Mouse (Mus musculus) bone marrow macrophage, adult 2 months (primary cell): ENCODE measurements around the gene Sh3d19. TPM values are rescaled to one million over a fixed set of nuclear protein-coding genes. Genes with fewer than 3 reads are reported as not detected.
A peak's percentile ranks its signal among the peaks of the same experiment; 100 is the strongest.

Experiments
- H3K27ac ChIP-seq: 2 replicates; pipeline ENCODE4 v1.5.1; 2012; ENCODE audit warnings: low read depth, low read length; ENCODE audit not compliant: insufficient read depth
- H3K4me1 ChIP-seq: 2 replicates; pipeline ENCODE4 v1.6.1; 2012; ENCODE audit warnings: low read length; ENCODE audit not compliant: control insufficient read depth, insufficient read depth
- H3K4me3 ChIP-seq: 2 replicates; pipeline ENCODE4 v1.5.1; 2012; ENCODE audit warnings: mild to moderate bottlenecking, low read length, moderate library complexity; ENCODE audit not compliant: insufficient read depth
- CTCF ChIP-seq: IDR thresholded peaks from 2 replicates; pipeline ENCODE4 v1.5.1; 2012; ENCODE audit warnings: low read depth, mild to moderate bottlenecking, low read length, moderate library complexity
- POLR2A ChIP-seq: IDR thresholded peaks from 2 replicates; pipeline ENCODE4 v1.6.1; 2012; ENCODE audit warnings: mild to moderate bottlenecking, low read depth, low read length, borderline replicate concordance
- polyA plus RNA-seq: library from polyadenylated mRNA; stranded (reverse); fragments of >200 nt; gene quantifications from 2 replicates; pipeline ENCODE4 v1.2.4, GENCODE M21; 2012; ENCODE audit not compliant: missing spikeins, insufficient read depth, insufficient read length

The Sh3d19 gene
- polyA plus RNA-seq, 1 experiment: 6.1 TPM

DNA sequence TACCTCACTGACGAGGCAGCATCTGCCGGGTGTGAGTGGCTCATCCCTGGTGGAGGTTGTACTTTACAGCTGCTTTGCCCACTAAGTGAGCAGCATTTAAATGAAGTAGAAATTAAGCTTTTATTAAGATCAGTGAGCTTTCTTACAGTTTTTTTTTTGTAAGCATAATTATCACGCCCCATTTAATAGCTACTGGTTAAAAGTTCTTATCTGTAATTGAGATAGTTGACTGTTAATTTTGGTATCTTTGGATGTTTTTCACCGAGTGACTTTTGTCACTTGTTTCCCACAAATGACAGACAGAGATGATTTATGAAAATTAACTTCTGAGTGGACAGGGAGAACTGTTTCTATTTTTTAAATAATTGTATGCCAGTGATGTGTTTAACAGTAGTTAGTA lies 134.0 kb downstream of the Sh3d19 start:
- no peak overlapping the region for H3K4me3 ChIP-seq
- TF ChIP-seq CTCF: no peak
- no peaks in the 10 kb centered on the region for H3K4me1 ChIP-seq
- H3K27ac ChIP-seq: no peak overlapping the region

DNA sequence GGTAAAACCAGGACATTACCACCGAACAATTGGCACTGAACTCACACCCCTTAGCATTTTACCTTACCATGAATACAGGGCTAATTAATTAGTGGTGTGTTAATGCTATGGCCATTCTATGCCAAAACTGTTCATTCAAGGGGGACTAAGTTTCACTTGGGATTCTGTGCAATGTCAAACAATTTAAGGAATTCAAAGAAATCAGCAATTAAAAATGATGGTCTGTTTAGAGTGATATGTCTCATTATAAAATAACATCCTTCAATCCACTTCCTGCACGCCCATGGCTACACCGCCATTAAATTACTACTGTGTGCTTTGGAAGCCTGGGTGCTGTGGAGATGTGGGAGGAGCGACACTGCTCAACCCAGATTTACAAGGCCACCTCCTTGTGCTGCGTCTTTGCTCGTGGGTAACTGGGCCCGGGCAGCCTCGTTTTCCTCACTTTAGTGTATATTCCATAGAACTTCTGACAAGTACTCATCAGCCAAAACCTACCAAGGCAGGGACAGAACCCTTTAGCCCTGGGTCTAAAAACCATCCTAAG lies 135.2 kb downstream of the Sh3d19 start:
- no peak for TF ChIP-seq CTCF
- no peak for TF ChIP-seq POLR2A
- Histone ChIP-seq H3K4me3 (no peak overlapping the region), H3K27ac (no peak overlapping the region), H3K4me1 (peaks cover 3% of the 10 kb centered on the region)

DNA sequence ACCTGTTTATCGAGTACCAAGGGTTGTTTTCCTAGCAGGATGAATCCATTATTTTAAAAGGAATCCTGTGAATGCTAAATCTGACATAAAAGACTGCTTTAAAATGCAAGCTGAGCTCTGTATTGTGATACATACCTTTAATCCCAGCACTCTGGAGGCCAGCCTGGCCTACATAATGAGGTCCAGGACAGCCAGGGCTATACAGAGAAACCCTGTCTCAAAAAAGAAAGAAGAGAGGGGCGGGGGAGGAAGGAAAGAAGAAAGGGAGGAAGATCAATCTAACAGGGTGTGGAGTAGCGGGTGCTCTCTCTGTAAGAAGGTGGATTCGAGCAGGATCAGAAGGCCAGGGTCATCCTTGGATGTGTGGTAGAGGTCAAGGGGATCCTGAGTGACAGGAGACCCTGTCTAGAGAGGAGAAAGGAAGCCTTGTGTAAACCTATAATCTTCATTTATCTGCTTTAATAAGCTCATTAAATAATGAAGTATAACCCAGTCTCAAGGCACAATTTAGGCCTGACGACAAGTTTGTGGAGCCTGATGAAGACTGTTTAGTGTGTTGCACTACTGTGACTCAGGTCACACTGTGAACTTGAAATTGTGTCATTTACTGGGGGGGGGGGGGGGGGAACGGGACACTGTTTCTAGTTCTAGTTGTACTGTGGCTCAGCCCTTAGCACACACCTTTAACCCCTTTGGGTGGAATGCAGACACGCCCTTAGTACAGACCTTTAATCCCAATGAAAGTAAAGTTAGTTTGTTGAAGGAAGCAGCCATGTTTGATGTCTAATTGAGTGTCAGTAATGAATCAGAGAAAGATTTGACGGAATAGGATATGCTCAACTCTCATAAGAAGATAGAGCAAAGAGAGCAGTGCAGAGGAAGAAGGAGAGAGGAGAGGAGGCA lies 137.0 kb downstream of the Sh3d19 start:
- H3K4me1 ChIP-seq: peaks cover 3% of the 10 kb centered on the region
- no peak overlapping the region for H3K27ac ChIP-seq
- no peak overlapping the region for H3K4me3 ChIP-seq
- no peak for TF ChIP-seq CTCF
- TF ChIP-seq POLR2A: no peak

DNA sequence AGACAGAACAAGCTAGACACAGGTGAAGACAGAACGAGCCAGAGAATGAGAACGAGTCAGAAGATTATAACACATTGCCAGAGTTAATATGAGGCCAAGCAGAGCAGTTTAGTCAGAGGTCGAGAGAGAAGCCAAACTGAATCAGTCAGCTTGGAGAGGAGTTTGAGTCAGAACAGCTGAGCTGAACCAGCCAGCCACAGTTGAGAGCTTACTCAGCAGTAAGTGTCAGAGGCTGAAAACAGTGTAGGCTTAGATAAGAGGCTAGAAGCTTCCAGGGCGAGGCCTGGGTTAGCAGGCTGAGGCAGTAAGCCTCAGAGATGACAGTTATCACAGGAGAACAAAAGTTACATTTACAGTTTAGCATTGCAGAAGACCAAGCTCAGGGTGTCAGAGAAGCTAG lies 137.7 kb downstream of the Sh3d19 start:
- no peak overlapping the region for H3K27ac ChIP-seq
- TF ChIP-seq POLR2A (no peak), CTCF (no peak)
- H3K4me3 ChIP-seq: no peak overlapping the region
- H3K4me1 ChIP-seq: peaks cover 3% of the 10 kb centered on the region

DNA sequence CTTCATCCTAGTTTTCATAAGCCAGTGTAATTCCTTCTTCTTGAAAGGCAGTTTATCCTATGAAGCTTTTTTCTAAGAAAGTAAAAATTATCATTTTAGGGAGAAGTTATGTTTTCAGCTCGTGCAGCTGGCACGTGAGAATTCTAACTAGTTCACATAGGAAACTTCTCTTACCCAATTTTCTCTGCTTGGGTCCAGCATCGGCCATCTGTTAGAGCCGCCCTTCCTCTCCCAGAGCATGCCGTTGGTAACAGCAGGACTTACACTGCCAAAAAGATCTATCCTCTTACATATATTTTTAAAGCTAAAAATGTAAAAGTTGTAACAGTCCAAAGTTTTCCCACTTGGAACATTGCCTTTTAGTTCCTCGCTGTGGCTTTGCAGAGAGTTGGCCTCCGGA lies 138.2 kb downstream of the Sh3d19 start:
- Histone ChIP-seq H3K4me3 (no peak overlapping the region), H3K4me1 (peaks cover 3% of the 10 kb centered on the region), H3K27ac (no peak overlapping the region)
- TF ChIP-seq CTCF (no peak), POLR2A (no peak)

DNA sequence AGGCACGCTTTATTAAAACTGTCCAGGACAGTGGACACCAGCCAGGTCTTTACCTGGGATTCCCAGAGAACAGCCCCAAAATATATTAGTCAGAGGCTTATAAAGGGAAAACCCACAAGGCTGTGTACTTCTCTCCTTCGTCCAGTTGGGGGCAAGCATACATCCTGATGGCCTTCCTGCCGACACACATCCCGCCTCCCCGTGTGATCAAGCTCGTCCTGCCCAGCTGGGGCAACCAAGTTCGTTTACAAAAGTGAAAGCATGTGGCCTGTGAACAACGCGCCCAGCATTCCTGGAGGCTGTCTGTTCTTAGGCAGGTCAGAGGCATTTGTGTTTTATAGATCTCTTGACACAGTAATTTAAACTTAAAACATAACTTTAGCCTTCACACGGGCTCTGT lies 139.2 kb downstream of the Sh3d19 start:
- Histone ChIP-seq H3K4me3 (peak overlapping the region; percentile 27), H3K4me1 (peaks cover 3% of the 10 kb centered on the region), H3K27ac (0 out of 2 replicates have a peak overlapping the region, but pooled peaks have one; percentile 11)
- TF ChIP-seq CTCF: no peak
- no peak for TF ChIP-seq POLR2A

DNA sequence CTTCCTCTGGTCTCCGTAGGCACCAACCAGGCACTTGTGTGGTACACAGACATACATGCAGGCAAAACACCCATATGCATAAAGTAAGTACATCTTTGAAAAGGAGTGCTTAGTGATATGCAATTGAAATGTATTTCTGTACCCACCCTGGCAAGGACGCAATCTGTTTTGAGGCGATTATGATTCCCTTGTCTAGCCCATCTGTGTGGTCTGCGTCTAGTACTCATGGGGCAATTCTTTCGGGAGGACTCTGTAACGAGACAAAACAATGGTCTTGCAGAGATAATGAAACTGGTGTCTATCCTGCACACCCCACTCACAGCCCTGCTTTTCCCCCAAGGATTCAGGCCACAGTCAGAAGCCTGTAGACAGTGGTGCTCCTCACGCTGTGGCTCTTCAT lies 141.9 kb downstream of the Sh3d19 start:
- Histone ChIP-seq H3K4me3 (no peak overlapping the region), H3K27ac (no peak overlapping the region), H3K4me1 (peaks cover 3% of the 10 kb centered on the region)
- TF ChIP-seq POLR2A (no peak), CTCF (no peak)

DNA sequence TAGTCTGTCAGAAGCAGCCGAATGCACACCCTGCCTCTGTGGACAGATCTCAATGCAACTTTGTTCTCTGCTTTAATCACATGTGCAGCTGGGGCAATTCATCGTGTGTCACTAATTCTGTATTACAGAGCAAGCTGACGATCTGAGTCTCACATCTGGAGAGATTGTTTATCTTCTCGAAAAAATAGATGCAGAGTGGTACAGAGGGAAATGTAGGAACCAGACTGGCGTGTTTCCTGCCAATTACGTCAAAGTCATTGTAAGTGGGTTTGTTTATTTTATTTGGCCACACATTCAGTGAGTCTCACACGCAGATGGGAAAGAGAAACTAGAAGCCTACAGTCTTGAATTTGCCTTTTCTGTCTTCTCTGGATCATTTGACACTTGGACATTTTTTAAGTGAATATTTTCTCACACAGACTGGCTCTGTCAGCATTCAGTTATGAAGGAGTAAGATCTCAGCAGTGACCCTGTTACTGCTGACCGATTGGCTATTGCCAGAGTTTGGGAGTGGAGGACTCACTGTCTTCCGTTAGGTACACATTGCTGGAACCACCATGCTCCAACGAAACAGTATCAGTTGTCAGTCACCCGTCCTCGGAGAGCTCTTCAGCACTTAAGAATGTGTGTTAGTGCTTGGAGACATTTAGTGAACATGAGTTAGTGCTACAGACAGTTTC lies 143.9 kb downstream of the Sh3d19 start:
- peaks cover 3% of the 10 kb centered on the region for H3K4me1 ChIP-seq
- H3K27ac ChIP-seq: no peak overlapping the region
- TF ChIP-seq CTCF (no peak), POLR2A (no peak)
- H3K4me3 ChIP-seq: no peak overlapping the region

DNA sequence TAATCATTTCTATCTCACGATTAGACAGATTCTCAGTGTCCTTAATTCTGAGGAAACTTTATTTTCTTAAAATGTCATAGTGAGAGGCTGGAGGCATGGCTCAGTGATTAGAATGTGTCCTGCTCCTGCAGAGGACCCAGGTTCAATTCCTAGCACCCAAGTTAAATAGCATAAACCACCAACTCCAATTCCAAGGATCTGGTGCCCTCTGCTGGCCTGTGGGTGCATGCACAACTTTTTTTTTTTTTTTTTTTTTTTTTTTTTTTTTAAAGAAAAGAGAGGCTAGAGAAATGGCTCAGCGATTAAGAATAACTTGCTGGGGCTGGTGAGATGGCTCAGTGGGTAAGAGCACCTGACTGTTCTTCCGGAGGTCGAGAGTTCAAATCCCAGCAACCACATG lies 146.0 kb downstream of the Sh3d19 start:
- TF ChIP-seq POLR2A: no peak
- TF ChIP-seq CTCF: no peak
- Histone ChIP-seq H3K27ac (no peak overlapping the region), H3K4me3 (no peak overlapping the region), H3K4me1 (no peaks in the 10 kb centered on the region)

DNA sequence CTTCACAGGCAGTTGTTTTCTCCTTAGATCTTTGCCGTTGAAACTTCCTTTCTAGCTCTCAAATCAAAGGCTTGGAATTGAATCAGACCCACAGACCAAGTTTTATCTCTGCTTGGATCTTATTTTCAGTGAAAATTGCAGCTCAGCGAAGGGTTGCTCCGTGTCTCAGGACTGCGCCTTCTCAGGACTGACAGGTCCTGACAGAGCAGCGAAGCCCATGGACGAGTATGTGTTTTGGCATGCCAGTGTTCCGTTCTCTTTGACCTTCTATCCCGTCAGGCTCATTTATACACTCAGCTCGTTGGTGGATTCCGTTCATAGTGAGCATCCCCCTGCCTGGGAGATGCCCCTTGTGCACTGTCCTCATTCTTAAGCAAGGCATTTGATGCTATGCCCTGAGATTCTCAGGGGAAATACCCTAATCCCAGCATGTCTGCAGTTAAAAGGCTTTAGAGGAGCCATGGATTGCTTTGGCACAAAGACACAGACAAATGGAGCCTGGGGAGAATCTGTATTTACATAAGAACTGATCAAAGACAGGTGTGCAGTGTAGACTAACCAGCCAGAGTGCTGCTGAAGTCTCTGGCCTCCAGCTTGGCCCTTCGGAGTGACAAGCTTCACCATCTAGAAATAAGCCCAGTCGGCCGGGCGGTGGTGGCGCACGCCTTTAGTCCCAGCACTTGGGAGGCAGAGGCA lies 148.5 kb downstream of the Sh3d19 start:
- H3K4me3 ChIP-seq: no peak overlapping the region
- no peak overlapping the region for H3K27ac ChIP-seq
- H3K4me1 ChIP-seq: no peaks in the 10 kb centered on the region
- TF ChIP-seq POLR2A (no peak), CTCF (no peak)
